Mouse (Mus musculus): ENCODE measurements around the gene Ptprh. TPM values are rescaled to one million over a fixed set of nuclear protein-coding genes. Genes with fewer than 3 reads are reported as not detected.
"Not testable (repeated sequence)": the region's sequence is repeated elsewhere in the genome, so short reads cannot be mapped to it uniquely, and the experiment has no call there.

Gene Ptprh
- polyA plus RNA-seq, 1 experiment from 2014 or later = not detected

DNA sequence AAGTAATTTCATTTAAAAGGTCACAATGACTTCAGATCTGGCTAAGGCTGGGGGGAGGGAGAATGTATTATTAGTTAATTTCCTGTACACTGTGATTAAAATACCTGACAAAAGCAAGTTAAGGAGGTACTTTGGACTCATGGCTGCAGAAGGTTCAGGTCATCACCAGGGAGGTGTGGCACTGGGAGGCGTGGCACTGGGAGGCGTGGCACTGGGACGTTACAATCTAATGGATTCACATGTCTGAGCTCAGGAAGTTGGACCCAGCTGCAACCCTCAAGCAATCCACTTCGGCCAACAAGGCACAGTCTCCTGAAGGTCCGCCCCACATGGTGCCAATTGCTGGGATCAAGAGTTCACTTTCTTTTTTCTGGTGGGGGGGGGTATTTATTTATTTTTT, 4.2 kb upstream of the Ptprh start:
- ATAC-seq = no peak
- DNase-seq (ENCODE audit: low read depth, low spot score) = no peak
- no peak for TF ChIP-seq CTCF (IDR thresholded peaks at IDR 0.05)
- ChIA-PET POLR2A (no interaction called here), CTCF (no interaction called here)
- in situ Hi-C loops (cut with MboI; ENCODE audit: low pct_unique_long_range_greater_than_20kb) = no loop called here
- peaks cover 15% of the 10 kb centered on the region for H3K27me3 ChIP-seq

DNA sequence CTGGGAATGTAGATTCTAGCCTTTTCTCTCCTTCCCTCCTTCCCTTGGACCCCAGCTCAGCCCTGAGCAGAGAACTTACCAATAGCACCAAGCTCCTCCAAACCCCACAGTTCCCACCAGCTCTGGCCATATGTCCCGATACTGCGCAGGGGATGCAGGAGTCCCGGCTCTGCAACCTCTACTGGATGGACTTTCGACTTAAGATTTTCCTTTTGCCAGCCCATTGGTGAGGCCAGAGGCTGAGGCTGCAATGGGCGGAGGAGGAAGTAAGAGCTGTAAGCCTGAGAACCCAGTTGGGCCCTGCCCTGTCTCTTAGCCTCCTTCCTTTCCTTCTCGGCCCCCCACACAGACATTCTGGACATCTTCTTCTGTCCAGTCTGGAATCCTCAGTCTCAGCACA, 872 bp downstream of the Ptprh start:
- ATAC-seq = no peak
- DNase-seq (ENCODE audit: low read depth, low spot score) = no peak
- in situ Hi-C loops (cut with MboI; ENCODE audit: low pct_unique_long_range_greater_than_20kb) = no loop called here
- no peak for TF ChIP-seq CTCF (IDR thresholded peaks at IDR 0.05)
- ChIA-PET POLR2A (no interaction called here), CTCF (no interaction called here)
- H3K27me3 ChIP-seq = peaks cover 11% of the 10 kb centered on the region

DNA sequence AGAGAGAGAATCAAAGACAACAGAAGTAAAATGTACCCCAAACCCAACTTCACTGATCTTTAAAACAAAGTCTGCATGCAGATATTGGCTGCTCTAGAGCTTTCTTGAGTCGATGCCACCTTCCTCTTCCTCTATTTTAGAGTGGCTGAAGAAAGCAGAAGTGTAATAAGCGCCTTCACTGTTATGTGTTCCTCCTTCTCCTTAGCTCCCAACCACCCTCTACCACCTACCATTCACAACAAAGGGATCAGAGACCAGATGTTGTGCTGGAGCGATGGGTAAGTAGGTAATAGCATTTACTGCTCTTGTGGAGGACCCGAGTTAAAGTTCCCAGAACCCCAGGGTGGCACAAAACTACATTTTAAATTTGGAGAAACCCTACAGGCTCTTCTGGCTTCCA, 6.8 kb downstream of the Ptprh start:
- in situ Hi-C loops (cut with MboI; ENCODE audit: low pct_unique_long_range_greater_than_20kb); DNase-seq (ENCODE audit: low read depth, low spot score); POLR2A ChIA-PET; CTCF ChIA-PET; ATAC-seq: not testable (repeated sequence)
- H3K27me3 ChIP-seq = peaks cover 11% of the 10 kb centered on the region

DNA sequence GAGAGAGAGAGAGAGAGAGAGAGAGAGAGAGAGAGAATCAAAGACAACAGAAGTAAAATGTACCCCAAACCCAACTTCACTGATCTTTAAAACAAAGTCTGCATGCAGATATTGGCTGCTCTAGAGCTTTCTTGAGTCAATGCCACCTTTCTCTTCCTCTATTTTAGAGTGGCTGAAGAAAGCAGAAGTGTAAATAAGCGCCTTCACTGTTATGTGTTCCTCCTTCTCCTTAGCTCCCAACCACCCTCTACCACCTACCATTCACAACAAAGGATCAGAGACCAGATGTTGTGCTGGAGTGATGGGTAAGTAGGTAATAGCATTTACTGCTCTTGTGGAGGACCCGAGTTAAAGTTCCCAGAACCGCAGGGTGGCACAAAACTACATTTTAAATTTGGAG, 22.4 kb downstream of the Ptprh start:
- CTCF ChIA-PET; DNase-seq (ENCODE audit: low read depth, low spot score); in situ Hi-C loops (cut with MboI; ENCODE audit: low pct_unique_long_range_greater_than_20kb); H3K27me3 ChIP-seq; ATAC-seq; POLR2A ChIA-PET: not testable (repeated sequence)

DNA sequence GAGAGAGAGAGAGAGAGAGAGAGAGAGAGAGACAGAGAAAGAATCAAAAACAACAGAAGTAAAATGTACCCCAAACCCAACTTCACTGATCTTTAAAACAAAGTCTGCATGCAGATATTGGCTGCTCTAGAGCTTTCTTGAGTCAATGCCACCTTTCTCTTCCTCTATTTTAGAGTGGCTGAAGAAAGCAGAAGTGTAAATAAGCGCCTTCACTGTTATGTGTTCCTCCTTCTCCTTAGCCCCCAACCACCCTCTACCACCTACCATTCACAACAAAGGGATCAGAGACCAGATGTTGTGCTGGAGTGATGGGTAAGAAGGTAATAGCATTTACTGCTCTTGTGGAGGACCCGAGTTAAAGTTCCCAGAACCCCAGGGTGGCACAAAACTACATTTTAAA, 31.5 kb downstream of the Ptprh start:
- peaks cover 12% of the 10 kb centered on the region for H3K27me3 ChIP-seq
- POLR2A ChIA-PET; DNase-seq (ENCODE audit: low read depth, low spot score); in situ Hi-C loops (cut with MboI; ENCODE audit: low pct_unique_long_range_greater_than_20kb); CTCF ChIA-PET; ATAC-seq: not testable (repeated sequence)

DNA sequence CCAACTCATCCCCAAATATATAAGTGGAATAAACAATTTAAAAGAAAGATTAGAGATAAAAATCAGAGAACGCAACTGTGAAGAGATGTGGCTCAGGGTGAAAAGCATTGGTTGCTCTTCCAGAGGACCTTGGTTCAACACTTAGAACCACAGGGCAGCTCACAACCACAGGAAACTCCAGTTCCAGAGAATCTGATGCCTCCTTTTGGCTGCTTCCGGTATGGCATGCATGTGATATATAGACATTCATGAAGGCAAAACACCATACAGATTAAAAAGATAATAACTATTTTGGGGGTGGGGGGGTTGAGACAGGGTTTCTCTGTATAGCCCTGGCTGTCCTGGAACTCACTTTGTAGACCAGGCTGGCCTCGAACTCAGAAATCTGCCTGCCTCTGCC, 41.2 kb downstream of the Ptprh start:
- ATAC-seq = no peak
- CTCF ChIA-PET = no interaction called here

DNA sequence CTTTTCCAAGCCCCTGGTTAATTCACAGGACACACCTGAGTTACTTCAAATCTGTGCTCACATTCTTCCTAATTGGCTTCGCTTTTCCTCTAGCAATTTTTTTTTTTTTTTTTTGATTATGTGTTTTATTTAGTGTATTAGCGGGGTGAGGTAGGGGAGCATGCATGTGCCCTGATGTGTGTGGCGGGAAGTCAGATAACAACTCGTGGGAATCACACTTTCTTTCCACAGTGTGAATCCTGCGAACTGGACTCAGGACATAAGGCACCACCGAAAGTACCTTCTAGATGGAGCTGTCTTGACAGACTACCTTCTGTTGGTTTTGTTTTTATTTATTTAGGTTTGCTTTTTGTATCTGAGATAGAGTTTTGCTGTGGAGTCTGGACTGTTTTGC, 46.7 kb downstream of the Ptprh start:
- CTCF ChIA-PET = no interaction called here
- no peak for TF ChIP-seq CTCF (IDR thresholded peaks at IDR 0.05)
- in situ Hi-C loops (cut with MboI; ENCODE audit: low pct_unique_long_range_greater_than_20kb) = loop anchor here (10.0 kb wide), 1 partner anchor 248 kb away; no protein-coding TSS in a partner anchor
- DNase-seq (ENCODE audit: low read depth, low spot score) (no peak), ATAC-seq (no peak)
- H3K27me3 ChIP-seq = peaks cover 19% of the 10 kb centered on the region
- POLR2A ChIA-PET = no interaction called here

More for the DNA sequence above, 41.2 kb downstream of the Ptprh start:
- no peak for DNase-seq (ENCODE audit: low read depth, low spot score)
- peaks cover 17% of the 10 kb centered on the region for H3K27me3 ChIP-seq
- POLR2A ChIA-PET = no interaction called here
- in situ Hi-C loops (cut with MboI; ENCODE audit: low pct_unique_long_range_greater_than_20kb) = loop anchor here (10.0 kb wide), 2 partner anchors 52 to 382 kb away; no protein-coding TSS in a partner anchor
- TF ChIP-seq CTCF (IDR thresholded peaks at IDR 0.05) = peak; percentile 16

DNA sequence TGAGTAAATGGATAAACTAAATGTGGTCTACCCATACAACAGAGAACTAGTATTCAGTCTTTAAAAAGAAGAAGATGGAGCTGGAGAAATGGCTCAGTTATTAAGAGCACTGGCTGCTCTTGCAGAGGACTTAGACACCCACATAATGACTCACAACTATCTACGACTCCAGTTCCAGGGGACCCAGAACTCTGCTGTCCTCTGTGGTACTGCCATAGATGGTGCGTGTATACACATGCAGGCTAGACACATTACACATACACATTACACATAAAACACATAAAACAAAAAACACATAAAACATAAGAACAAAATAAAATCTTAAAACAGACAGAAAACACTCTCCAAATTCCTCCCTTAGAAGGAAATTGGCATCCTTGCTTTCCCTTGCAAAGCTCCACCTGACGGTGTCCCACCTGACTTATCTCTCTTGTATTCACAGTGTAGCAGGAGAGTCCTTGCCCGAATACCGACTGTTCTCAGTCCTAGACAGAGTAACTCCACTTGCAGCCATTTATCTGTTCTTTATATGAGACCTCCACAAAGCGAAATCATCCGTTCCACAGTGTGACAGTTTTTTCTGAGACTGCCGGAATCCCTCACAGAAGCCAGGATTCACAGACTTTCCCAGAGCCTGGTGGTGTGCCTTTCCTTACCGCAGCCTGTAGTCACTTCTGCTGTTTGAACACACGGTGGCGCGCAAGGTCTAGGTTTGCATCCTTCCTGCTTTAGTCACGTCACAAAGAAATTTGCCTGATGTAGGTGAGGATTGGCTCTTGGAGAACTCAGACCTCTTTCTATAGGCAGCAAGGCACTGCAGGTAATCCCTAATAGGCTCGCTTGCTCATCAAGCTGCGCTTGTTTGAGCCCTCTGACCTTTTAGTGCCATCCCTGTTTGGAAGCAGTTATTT, 47.3 kb downstream of the Ptprh start:
- POLR2A ChIA-PET = no interaction called here
- peaks cover 17% of the 10 kb centered on the region for H3K27me3 ChIP-seq
- CTCF ChIA-PET = no interaction called here
- in situ Hi-C loops (cut with MboI; ENCODE audit: low pct_unique_long_range_greater_than_20kb) = loop anchor here (10.0 kb wide), 1 partner anchor 248 kb away; no protein-coding TSS in a partner anchor
- ATAC-seq (peak; percentile 95), DNase-seq (ENCODE audit: low read depth, low spot score) (peak; percentile 27)
- TF ChIP-seq CTCF (IDR thresholded peaks at IDR 0.05) = peak; percentile 96

DNA sequence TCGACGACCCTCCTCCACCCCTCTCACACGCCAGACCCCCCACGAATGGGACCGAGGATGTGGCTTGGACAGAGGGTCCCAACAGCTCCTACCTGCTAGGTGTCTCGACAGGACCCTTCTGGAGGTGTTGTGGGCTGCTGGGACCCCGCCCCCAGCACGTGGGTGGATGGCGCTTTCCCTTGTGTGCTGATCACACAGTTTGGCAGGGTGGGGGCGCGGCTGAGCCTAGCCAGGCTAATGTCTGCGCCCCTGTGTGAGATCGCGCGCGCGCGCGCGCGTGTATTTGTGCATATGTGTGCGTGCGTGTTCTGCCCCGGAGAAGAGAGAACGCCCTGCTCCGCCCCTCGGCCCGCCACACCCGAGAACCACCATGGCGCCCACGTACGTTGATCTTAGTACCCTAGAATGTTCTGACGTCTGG, 56.6 kb downstream of the Ptprh start, which contains the start of gene Syt5:
Gene Syt5, minus strand, starts transcription at position 321 of the 421 bp plus-strand sequence.
- ATAC-seq (no peak), DNase-seq (ENCODE audit: low read depth, low spot score) (no peak)
- H3K27me3 ChIP-seq = peaks cover 28% of the 10 kb centered on the region
- CTCF ChIA-PET = no interaction called here
- TF ChIP-seq CTCF (IDR thresholded peaks at IDR 0.05) = no peak
- in situ Hi-C loops (cut with MboI; ENCODE audit: low pct_unique_long_range_greater_than_20kb) = no loop called here
- POLR2A ChIA-PET = no interaction called here

DNA sequence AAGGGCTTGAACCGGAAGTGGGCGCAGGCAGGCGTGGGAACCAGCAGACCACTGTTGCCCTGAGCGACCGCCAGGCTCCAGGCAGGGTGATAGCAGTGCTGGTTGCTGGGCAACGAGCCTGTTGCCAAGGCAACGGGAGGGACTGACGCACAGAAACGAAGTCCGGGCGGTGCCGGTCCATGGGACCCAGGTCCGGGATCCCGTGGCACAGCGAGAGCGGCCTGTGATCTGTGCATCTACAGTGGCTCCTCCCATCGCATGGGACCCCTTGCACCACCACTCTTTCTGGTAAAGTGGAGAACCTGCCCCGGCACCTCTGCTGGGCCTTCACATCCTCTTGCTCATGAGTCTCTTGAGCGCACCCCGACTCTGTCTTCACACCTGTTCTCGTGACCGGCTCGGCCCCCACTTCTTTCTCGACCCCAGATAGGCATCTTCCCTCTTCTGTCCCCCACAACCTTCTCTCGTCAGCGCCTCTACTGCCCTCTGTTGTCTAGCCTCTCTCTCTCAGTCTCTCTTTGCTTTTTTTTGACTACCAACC, 57.2 kb downstream of the Ptprh start:
- ChIA-PET CTCF (no interaction called here), POLR2A (no interaction called here)
- H3K27me3 ChIP-seq = peaks cover 28% of the 10 kb centered on the region
- ATAC-seq (no peak), DNase-seq (ENCODE audit: low read depth, low spot score) (no peak)
- TF ChIP-seq CTCF (IDR thresholded peaks at IDR 0.05) = no peak
- in situ Hi-C loops (cut with MboI; ENCODE audit: low pct_unique_long_range_greater_than_20kb) = no loop called here

DNA sequence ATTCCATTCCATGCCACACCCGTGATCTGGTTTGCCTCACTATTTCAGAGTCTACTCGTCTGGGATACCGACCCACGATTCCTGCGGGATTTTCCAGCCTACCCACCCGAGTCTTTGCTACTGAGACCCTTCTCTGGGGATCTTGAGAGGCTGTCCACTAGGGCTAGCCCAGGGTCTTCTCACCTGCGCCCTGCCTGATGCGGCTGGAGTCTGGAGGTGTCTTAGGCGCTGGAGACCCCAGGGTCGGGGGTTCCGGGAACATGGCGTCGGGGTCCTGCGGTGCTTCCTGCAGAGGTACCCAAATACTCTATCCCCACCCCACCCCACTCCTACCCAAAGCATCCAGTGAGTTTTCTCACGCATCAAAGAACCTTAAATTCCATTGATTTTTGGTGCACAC, 57.8 kb downstream of the Ptprh start:
- POLR2A ChIA-PET = no interaction called here
- DNase-seq (ENCODE audit: low read depth, low spot score) (no peak), ATAC-seq (no peak)
- H3K27me3 ChIP-seq = peaks cover 24% of the 10 kb centered on the region
- CTCF ChIA-PET = no interaction called here
- in situ Hi-C loops (cut with MboI; ENCODE audit: low pct_unique_long_range_greater_than_20kb) = no loop called here
- TF ChIP-seq CTCF (IDR thresholded peaks at IDR 0.05) = no peak

Data from Patski (cell line).